Mouse (Mus musculus): Measurements from ENCODE around the gene Grid1. TPM values are rescaled to one million over a fixed set of nuclear protein-coding genes. Genes with fewer than 3 reads are reported as not detected.

The Grid1 gene
- polyA plus RNA-seq, 1 experiment from 2014 or later: 0.61 TPM

DNA sequence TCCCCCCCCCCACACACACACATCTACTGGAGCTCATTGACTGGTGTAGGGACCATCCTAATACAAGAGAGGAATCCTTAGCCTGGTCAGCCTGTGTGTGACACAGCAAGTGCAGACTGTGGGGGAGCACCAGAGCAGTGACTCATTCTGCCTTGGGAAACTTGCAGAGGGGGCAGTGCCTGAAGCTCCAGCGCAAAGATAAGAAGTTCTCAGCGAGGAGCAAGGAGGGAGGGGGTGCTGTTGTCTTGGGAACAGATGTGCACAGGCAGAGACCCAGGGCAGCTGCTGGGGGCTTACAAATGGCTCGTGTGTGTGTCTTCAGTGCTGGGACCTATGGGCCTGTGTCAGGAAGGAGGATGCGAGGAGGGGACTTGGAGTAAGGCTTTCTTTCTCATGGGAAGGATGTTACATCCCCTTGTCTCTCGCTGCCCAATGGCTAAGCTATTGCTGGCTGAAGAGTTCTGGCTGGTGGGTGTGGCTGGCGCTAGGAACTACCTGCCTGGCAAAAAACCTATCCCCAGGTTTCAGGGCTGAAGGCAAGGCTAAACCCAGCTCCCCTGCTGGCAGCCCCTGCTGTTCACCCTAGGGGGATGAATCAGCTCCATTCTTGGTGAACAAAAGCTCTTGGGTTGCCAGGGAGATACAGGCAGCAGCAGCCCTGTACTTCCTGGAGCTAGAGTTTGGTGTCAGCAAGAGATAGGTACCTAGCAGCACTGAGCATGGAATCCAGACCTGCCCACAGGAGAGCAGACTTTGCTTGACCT, 72.0 kb downstream of the Grid1 start:
- WGBS: under 1% methylated on average over 6 of the region's 6 CpGs
- Histone ChIP-seq H3K27me3 (ENCODE audit: control insufficient read depth, insufficient read depth, low read length) (no peaks in the 10 kb centered on the region; the same call in 1 of the 2 replicates), H3K9me3 (ENCODE audit: control insufficient read depth, low read length) (no peaks in the 10 kb centered on the region), H3K4me2 (no peak overlapping the region), H3K36me3 (ENCODE audit: control insufficient read depth, insufficient read depth, low read length) (no peaks in the 10 kb centered on the region), H3K27ac (ENCODE audit: low read depth, low read length) (no peak overlapping the region), H3K4me1 (ENCODE audit: control insufficient read depth, insufficient read depth, low read length) (peaks cover 5% of the 10 kb centered on the region; the same call in 1 of the 2 replicates), H3K4me3 (ENCODE audit: low read depth, low read length) (no peak overlapping the region), H3K9ac (ENCODE audit: low read length) (no peak overlapping the region)
- DNase-seq (ENCODE audit: low spot score, missing footprints) (peak; percentile 86), ATAC-seq (ENCODE audit: low FRiP score) (peak; percentile 25; the same call in 1 of the 2 replicates)

DNA sequence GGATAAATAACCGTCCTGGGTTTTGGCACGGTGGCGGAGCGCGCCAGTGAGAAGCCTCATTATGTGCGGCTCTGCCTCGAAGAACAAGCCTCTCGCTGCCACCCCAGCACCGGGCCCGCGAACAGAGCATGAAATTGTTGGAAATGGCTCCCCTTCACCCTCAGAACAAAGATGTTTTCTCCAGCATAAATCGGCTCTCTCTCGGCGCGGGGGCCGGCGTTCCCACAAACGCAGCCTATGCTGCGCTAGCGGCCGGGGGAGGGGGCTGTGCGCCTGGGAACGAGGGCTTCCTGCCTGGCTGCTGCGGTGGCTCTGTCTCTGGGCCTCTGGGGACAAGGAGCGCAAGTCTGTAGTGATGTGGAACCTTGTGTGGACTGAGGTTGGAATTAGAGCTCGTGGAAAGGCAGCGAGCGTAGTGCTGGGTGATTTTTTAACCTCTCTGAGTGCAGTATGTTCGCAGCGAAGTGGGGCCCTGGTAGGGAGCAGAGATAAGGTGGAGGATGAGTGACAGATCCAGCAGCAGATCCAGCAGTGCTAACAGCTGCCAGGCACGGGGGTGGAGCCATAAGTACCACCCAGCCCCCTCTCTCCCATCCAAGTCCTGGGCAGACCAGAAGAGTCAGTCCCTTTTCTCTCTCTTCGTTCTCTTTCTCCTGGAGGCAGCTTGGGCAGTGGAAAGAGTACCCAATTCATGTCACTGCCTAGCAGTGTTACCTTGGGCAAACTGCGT, 76.5 kb downstream of the Grid1 start:
- H3K9me3 ChIP-seq (ENCODE audit: control insufficient read depth, low read length): no peaks in the 10 kb centered on the region
- H3K4me3 ChIP-seq (ENCODE audit: low read depth, low read length): peak overlapping the region; percentile 25
- H3K36me3 ChIP-seq (ENCODE audit: control insufficient read depth, insufficient read depth, low read length): no peaks in the 10 kb centered on the region
- peak overlapping the region; percentile 59 for H3K4me2 ChIP-seq
- peak overlapping the region; percentile 59 for H3K9ac ChIP-seq (ENCODE audit: low read length)
- DNase-seq (ENCODE audit: low spot score, missing footprints) (peak; percentile 93), ATAC-seq (ENCODE audit: low FRiP score) (peak; percentile 82)
- H3K27ac ChIP-seq (ENCODE audit: low read depth, low read length): no peak overlapping the region
- peaks cover 5% of the 10 kb centered on the region; the same call in 1 of the 2 replicates for H3K4me1 ChIP-seq (ENCODE audit: control insufficient read depth, insufficient read depth, low read length)
- WGBS: 7% methylated on average over 33 of the region's 33 CpGs
- no peaks in the 10 kb centered on the region; the same call in 1 of the 2 replicates for H3K27me3 ChIP-seq (ENCODE audit: control insufficient read depth, insufficient read depth, low read length)

DNA sequence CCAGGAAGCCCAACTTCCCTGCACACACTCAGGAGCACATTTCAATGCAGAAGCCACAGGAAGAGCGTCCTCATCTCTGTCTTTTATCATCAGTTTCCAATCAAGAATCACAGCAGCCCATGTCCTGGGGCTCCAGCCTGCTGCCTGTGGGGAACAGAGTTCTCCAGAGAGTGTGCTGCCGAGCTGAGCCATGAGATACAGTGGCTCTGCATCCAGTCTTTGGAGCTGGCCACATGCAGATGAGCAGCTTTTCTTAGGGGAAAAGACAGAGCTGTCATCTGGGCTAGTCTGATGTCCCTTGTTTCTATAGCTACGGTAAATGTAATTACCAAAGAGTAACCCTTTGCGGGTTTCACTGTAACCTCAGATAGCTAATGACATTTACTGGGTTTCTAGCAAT, 83.9 kb downstream of the Grid1 start:
- peak; percentile 49; the same call in 1 of the 2 replicates for ATAC-seq (ENCODE audit: low FRiP score)
- H3K9ac ChIP-seq (ENCODE audit: low read length): no peak overlapping the region
- H3K27ac ChIP-seq (ENCODE audit: low read depth, low read length): no peak overlapping the region
- whole genome bisulfite sequencing: 70% methylated on average over 4 of the region's 4 CpGs
- peaks cover 2% of the 10 kb centered on the region; the same call in 1 of the 2 replicates for H3K4me1 ChIP-seq (ENCODE audit: control insufficient read depth, insufficient read depth, low read length)
- H3K27me3 ChIP-seq (ENCODE audit: control insufficient read depth, insufficient read depth, low read length): no peaks in the 10 kb centered on the region
- no peak for DNase-seq (ENCODE audit: low spot score, missing footprints)
- no peak overlapping the region for H3K4me2 ChIP-seq
- no peaks in the 10 kb centered on the region for H3K9me3 ChIP-seq (ENCODE audit: control insufficient read depth, low read length)
- no peak overlapping the region for H3K4me3 ChIP-seq (ENCODE audit: low read depth, low read length)
- no peaks in the 10 kb centered on the region for H3K36me3 ChIP-seq (ENCODE audit: control insufficient read depth, insufficient read depth, low read length)

DNA sequence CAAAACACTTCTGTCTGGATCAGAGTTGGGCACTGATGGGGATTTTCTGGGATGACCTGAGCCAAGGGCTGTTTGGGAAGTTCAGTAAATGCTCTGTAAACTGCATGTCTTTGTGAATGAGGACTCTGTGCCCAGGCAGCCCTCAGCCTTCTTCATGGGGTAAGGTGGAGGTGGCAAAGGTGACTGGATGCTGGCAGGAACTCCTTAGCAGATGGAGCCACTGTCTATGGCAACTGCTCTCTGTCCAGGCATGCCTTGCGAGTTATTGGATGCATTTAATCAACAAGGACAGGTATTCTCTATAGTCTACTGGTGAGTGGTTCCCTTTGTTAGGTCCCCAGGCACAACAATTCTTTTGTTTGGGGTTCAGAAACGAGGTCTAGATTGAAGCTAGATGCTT, 85.8 kb downstream of the Grid1 start:
- H3K27me3 ChIP-seq (ENCODE audit: control insufficient read depth, insufficient read depth, low read length): no peaks in the 10 kb centered on the region
- DNase-seq (ENCODE audit: low spot score, missing footprints) (no peak), ATAC-seq (ENCODE audit: low FRiP score) (no peak)
- no peak overlapping the region for H3K9ac ChIP-seq (ENCODE audit: low read length)
- no peak overlapping the region for H3K4me3 ChIP-seq (ENCODE audit: low read depth, low read length)
- no peak overlapping the region for H3K27ac ChIP-seq (ENCODE audit: low read depth, low read length)
- 60% methylated on average over 2 of the region's 2 CpGs for WGBS
- no peaks in the 10 kb centered on the region for H3K36me3 ChIP-seq (ENCODE audit: control insufficient read depth, insufficient read depth, low read length)
- H3K4me1 ChIP-seq (ENCODE audit: control insufficient read depth, insufficient read depth, low read length): peaks cover 5% of the 10 kb centered on the region; the same call in 1 of the 2 replicates
- H3K4me2 ChIP-seq: no peak overlapping the region
- H3K9me3 ChIP-seq (ENCODE audit: control insufficient read depth, low read length): no peaks in the 10 kb centered on the region

DNA sequence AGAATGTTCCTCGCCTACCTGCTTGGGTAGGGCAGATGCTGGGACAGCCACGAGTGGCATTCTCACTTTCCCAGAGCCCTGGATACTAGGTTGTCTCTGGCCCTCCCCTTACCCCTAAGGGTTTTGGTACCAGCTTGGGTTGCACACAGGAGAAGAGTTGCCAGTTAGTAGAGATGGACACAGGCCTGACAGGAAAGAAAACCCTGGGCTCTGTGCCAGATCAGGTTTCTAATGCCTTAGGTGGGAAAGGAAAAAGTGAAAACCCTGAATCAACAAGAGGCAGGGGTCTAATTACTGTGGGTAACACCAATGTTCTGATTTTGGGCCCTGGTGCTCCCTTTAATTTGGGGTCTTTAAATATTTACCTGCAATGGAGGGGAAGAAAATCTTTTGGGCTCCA, 88.5 kb downstream of the Grid1 start:
- no peak for DNase-seq (ENCODE audit: low spot score, missing footprints)
- WGBS: 83% methylated on average over 2 of the region's 2 CpGs
- H3K4me1 ChIP-seq (ENCODE audit: control insufficient read depth, insufficient read depth, low read length): peaks cover 5% of the 10 kb centered on the region; the same call in 1 of the 2 replicates
- H3K27me3 ChIP-seq (ENCODE audit: control insufficient read depth, insufficient read depth, low read length): no peaks in the 10 kb centered on the region
- no peak overlapping the region for H3K4me3 ChIP-seq (ENCODE audit: low read depth, low read length)
- H3K27ac ChIP-seq (ENCODE audit: low read depth, low read length): no peak overlapping the region
- no peak overlapping the region for H3K9ac ChIP-seq (ENCODE audit: low read length)
- no peak for ATAC-seq (ENCODE audit: low FRiP score)
- no peak overlapping the region for H3K4me2 ChIP-seq
- H3K36me3 ChIP-seq (ENCODE audit: control insufficient read depth, insufficient read depth, low read length): no peaks in the 10 kb centered on the region
- H3K9me3 ChIP-seq (ENCODE audit: control insufficient read depth, low read length): no peaks in the 10 kb centered on the region

DNA sequence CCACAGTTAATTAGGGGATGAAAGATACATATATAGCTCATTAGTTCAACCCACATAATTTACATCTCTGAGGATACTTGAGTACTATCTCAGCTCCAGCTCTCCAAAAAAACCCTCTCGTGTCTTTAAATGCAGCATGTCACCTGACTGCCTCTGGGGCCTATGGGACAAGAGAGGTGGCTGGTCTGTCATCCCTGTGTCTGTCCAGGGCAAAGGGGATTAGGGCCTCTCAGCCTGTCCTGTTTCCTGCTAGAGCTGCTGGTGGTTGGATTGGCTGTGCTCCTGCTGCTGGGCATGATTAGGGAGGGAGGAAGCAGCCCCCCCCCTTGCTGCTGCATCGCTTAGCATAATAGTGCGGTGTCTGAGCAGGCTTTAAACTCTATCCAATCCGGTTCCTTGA, 88.9 kb downstream of the Grid1 start:
- H3K9me3 ChIP-seq (ENCODE audit: control insufficient read depth, low read length): no peaks in the 10 kb centered on the region
- no peak overlapping the region for H3K9ac ChIP-seq (ENCODE audit: low read length)
- 8% methylated on average over 4 of the region's 4 CpGs for WGBS
- no peak overlapping the region for H3K4me3 ChIP-seq (ENCODE audit: low read depth, low read length)
- no peak overlapping the region for H3K27ac ChIP-seq (ENCODE audit: low read depth, low read length)
- ATAC-seq (ENCODE audit: low FRiP score) (peak; percentile 83), DNase-seq (ENCODE audit: low spot score, missing footprints) (no peak)
- peaks cover 5% of the 10 kb centered on the region; the same call in 1 of the 2 replicates for H3K4me1 ChIP-seq (ENCODE audit: control insufficient read depth, insufficient read depth, low read length)
- no peak overlapping the region for H3K4me2 ChIP-seq
- H3K36me3 ChIP-seq (ENCODE audit: control insufficient read depth, insufficient read depth, low read length): no peaks in the 10 kb centered on the region
- no peaks in the 10 kb centered on the region for H3K27me3 ChIP-seq (ENCODE audit: control insufficient read depth, insufficient read depth, low read length)

DNA sequence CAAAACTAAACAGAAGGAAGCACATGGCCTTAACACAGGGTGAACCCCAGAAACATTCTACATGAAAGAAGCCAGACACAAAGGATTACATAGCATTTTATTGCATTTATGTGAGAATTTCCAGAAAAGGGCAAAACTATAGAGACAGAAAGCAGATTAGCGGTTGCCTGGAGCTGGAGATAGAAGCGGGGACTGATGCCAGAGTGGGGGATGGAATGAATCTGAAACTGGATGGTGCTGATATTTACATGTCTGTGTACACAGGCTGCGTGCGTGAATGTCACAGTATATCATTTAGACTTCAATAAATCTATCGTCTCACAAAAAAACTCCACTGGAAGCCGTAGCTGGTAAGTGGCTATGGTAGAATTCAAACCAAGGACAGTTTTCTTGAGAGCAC, 96.4 kb downstream of the Grid1 start:
- Histone ChIP-seq H3K4me3 (ENCODE audit: low read depth, low read length) (no peak overlapping the region), H3K36me3 (ENCODE audit: control insufficient read depth, insufficient read depth, low read length) (no peaks in the 10 kb centered on the region), H3K9me3 (ENCODE audit: control insufficient read depth, low read length) (no peaks in the 10 kb centered on the region), H3K9ac (ENCODE audit: low read length) (no peak overlapping the region), H3K27ac (ENCODE audit: low read depth, low read length) (no peak overlapping the region), H3K4me2 (no peak overlapping the region), H3K4me1 (ENCODE audit: control insufficient read depth, insufficient read depth, low read length) (peaks cover 5% of the 10 kb centered on the region), H3K27me3 (ENCODE audit: control insufficient read depth, insufficient read depth, low read length) (no peaks in the 10 kb centered on the region)
- no peak for DNase-seq (ENCODE audit: low spot score, missing footprints)
- 93% methylated on average over 6 of the region's 6 CpGs for WGBS
- no peak for ATAC-seq (ENCODE audit: low FRiP score)

DNA sequence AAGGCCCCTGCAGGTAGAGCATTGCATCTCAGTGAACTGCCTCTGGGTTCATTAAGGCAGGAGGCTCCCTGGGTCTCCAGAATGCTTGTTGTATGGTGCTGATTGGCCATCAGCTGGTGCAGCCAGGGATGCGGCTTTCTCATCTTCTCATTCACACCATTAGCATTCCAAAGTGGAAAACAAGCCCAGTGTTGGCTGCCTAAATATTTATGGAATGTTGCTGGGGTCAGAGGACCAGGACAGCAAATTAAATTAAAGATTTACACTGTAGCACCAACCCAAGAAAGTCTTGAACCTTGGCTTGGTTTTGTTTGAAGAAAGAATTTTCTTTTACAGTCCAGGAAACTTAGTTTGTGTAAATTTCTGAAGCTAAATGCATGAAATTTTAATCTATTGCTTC, 97.2 kb downstream of the Grid1 start:
- no peak for DNase-seq (ENCODE audit: low spot score, missing footprints)
- Histone ChIP-seq H3K9ac (ENCODE audit: low read length) (no peak overlapping the region), H3K27ac (ENCODE audit: low read depth, low read length) (no peak overlapping the region), H3K4me1 (ENCODE audit: control insufficient read depth, insufficient read depth, low read length) (peaks cover 5% of the 10 kb centered on the region), H3K36me3 (ENCODE audit: control insufficient read depth, insufficient read depth, low read length) (no peaks in the 10 kb centered on the region), H3K4me3 (ENCODE audit: low read depth, low read length) (no peak overlapping the region), H3K4me2 (no peak overlapping the region), H3K27me3 (ENCODE audit: control insufficient read depth, insufficient read depth, low read length) (no peaks in the 10 kb centered on the region), H3K9me3 (ENCODE audit: control insufficient read depth, low read length) (no peaks in the 10 kb centered on the region)
- no peak for ATAC-seq (ENCODE audit: low FRiP score)
- WGBS: 52% methylated on average over 1 of the region's 1 CpGs

DNA sequence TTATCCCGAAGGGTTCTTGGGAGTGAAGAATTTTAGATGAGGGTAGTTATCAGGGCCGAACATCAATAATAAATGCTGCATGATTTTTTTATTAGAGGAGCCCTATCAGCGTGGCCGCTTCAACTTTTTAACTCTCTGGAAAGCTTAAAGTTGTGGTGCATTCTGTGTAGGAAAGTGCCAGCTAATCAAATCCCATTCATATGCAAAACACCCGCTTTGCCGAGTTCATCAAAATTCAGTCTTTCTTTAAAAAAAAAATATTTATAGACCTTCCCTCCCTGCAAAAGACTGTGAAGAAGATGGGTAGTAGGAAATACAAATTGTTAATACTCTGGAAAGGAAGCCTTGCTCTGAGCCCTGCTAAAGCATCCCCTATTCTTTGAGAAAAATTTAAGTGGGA, 99.3 kb downstream of the Grid1 start:
- Histone ChIP-seq H3K4me3 (ENCODE audit: low read depth, low read length) (no peak overlapping the region), H3K9ac (ENCODE audit: low read length) (no peak overlapping the region), H3K36me3 (ENCODE audit: control insufficient read depth, insufficient read depth, low read length) (no peaks in the 10 kb centered on the region), H3K4me2 (no peak overlapping the region), H3K9me3 (ENCODE audit: control insufficient read depth, low read length) (no peaks in the 10 kb centered on the region), H3K27ac (ENCODE audit: low read depth, low read length) (no peak overlapping the region), H3K27me3 (ENCODE audit: control insufficient read depth, insufficient read depth, low read length) (no peaks in the 10 kb centered on the region), H3K4me1 (ENCODE audit: control insufficient read depth, insufficient read depth, low read length) (peaks cover 5% of the 10 kb centered on the region)
- DNase-seq (ENCODE audit: low spot score, missing footprints) (no peak), ATAC-seq (ENCODE audit: low FRiP score) (no peak)
- 70% methylated on average over 6 of the region's 6 CpGs for WGBS

All from midbrain, embryonic 11.5 days (tissue).